In the genomic region with DNA sequence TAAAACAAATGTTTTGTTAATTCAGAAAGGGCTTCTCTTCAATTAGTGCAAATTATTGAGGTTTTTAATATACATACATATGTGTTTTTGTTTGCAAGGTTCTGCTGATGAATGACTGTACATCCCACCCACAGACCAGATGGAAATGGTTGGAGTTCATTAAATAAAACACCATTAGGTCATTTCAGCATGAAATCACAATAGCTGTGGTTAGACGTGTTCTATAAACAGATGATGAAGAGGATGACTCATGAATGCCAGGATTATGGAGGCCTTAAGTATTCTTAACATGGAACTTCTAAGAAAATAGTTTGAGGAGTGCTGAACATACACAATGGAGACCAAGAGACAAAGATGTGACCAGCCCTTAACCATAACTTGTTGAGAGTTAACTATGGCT, we compare ENCODE assay signal across 23 mouse cellular contexts.
"Had no signal": no experiment of that assay in that cellular context is flagged by ENCODE, and none has a peak within 500 bp of the region (broad histone marks: within the 10 kb centered on the region; RNA-seq: fewer than 3 reads in every experiment).

No protein-coding gene starts in this region.

- H3K9me3 ChIP-seq: kidney, embryonic 15.5 days; limb, embryonic 12.5 days; limb, embryonic 15.5 days; lung, embryonic 15.5 days; megakaryocyte, embryonic 14.5 days; midbrain, embryonic 10.5 days; neural tube, embryonic 13.5 days; stomach, embryonic 15.5 days had no signal

- H3K4me1 ChIP-seq: kidney, embryonic 15.5 days; limb, embryonic 12.5 days; limb, embryonic 15.5 days; lung, embryonic 15.5 days; megakaryocyte, embryonic 14.5 days; midbrain, embryonic 10.5 days; neural tube, embryonic 13.5 days; stomach, embryonic 15.5 days had no signal

- ATAC-seq: liver, postnatal 0 days had no signal

- H3K36me3 ChIP-seq: kidney, embryonic 15.5 days; limb, embryonic 12.5 days; limb, embryonic 15.5 days; lung, embryonic 15.5 days; midbrain, embryonic 10.5 days; neural tube, embryonic 13.5 days; stomach, embryonic 15.5 days had no signal

- H3K4me3 ChIP-seq: kidney, embryonic 15.5 days; layer of hippocampus, adult 2 months; limb, embryonic 12.5 days; limb, embryonic 15.5 days; lung, embryonic 15.5 days; megakaryocyte, embryonic 14.5 days; midbrain, embryonic 10.5 days; neural tube, embryonic 13.5 days; stomach, embryonic 15.5 days had no signal

- H3K4me2 ChIP-seq: kidney, embryonic 15.5 days; limb, embryonic 12.5 days; limb, embryonic 15.5 days; liver, embryonic 11.5 days; lung, embryonic 15.5 days; neural tube, embryonic 13.5 days; stomach, embryonic 15.5 days had no signal

- H3K27me3 ChIP-seq: kidney, embryonic 15.5 days; limb, embryonic 12.5 days; limb, embryonic 15.5 days; lung, embryonic 15.5 days; megakaryocyte, embryonic 14.5 days; neural tube, embryonic 13.5 days; stomach, embryonic 15.5 days had no signal

- DNase-seq: kidney, adult 8-10 months; kidney, postnatal 10 days; left cerebral cortex, postnatal 4 days; liver, postnatal 0 days; lung, postnatal 10 days; lung, postnatal 36 days; midbrain, embryonic 14.5 days; retina, postnatal 1 day; right cerebral cortex, postnatal 25 days; spleen, adult 18-20 months; thymus, adult 18-20 months; thymus, postnatal 36 days had no signal

- H3K9ac ChIP-seq: kidney, embryonic 15.5 days; limb, embryonic 12.5 days; limb, embryonic 15.5 days; liver, embryonic 14.5 days; liver, postnatal 0 days; lung, embryonic 15.5 days; neural tube, embryonic 13.5 days; stomach, embryonic 15.5 days had no signal

- H3K27ac ChIP-seq: kidney, embryonic 15.5 days; layer of hippocampus, adult 2 months; limb, embryonic 12.5 days; limb, embryonic 15.5 days; liver, embryonic 14.5 days; lung, embryonic 15.5 days; midbrain, embryonic 10.5 days; neural tube, embryonic 13.5 days; stomach, embryonic 15.5 days had no signal
